Mouse (Mus musculus) forebrain, embryonic 11.5 days (tissue): ENCODE data around the gene Gm29797. TPM values are rescaled to one million over a fixed set of nuclear protein-coding genes. Genes with fewer than 3 reads are reported as not detected.
A peak's percentile ranks its signal among the peaks of the same experiment; 100 is the strongest.

ENCODE experiments used
- ATAC-seq: fragments of 200-750 bp; cut with Nextera tagmentation; replicated peaks from 2 replicates; pipeline ENCODE4 v1.8.0; 2017; ENCODE audit warnings: moderate TSS enrichment; ENCODE audit not compliant: low FRiP score
- DNase-seq: peaks from one replicate; pipeline ENCODE4 v3.0.0-alpha.2; 2017; ENCODE audit warnings: low spot score
- H3K27ac ChIP-seq: fragments of 300-500 bp; sonication (generic); 2 replicates; pipeline ENCODE4 v1.5.1; 2014; ENCODE audit warnings: low read depth, low read length
- H3K27me3 ChIP-seq: fragments of 300-500 bp; sonication (generic); 2 replicates; pipeline ENCODE4 v1.6.1; 2014; ENCODE audit warnings: mild to moderate bottlenecking, low read length, mixed read lengths; ENCODE audit not compliant: control insufficient read depth, insufficient read depth
- H3K36me3 ChIP-seq: fragments of 300-500 bp; sonication (generic); 2 replicates; pipeline ENCODE4 v1.6.1; 2014; ENCODE audit warnings: mild to moderate bottlenecking, low read length, moderate library complexity, mixed read lengths; ENCODE audit not compliant: control insufficient read depth, insufficient read depth
- H3K4me1 ChIP-seq: fragments of 300-500 bp; sonication (generic); replicated peaks from 2 replicates; pipeline ENCODE4 v1.6.1; 2014; ENCODE audit warnings: low read length, mixed read lengths; ENCODE audit not compliant: control insufficient read depth, insufficient read depth
- H3K4me2 ChIP-seq: fragments of 300-500 bp; sonication (generic); 2 replicates; pipeline ENCODE4 v1.6.1; 2014; ENCODE audit warnings: low read depth, mild to moderate bottlenecking, low read length, moderate library complexity, mixed read lengths; ENCODE audit not compliant: severe bottlenecking
- H3K4me3 ChIP-seq: fragments of 300-500 bp; sonication (generic); 2 replicates; pipeline ENCODE4 v1.5.1; 2014; ENCODE audit warnings: low read depth, low read length
- H3K9ac ChIP-seq: fragments of 300-500 bp; sonication (generic); 2 replicates; pipeline ENCODE4 v1.6.1; 2014; ENCODE audit warnings: low read length
- H3K9me3 ChIP-seq: fragments of 300-500 bp; sonication (generic); 2 replicates; pipeline ENCODE4 v1.6.1; 2016; ENCODE audit warnings: low read length, mixed read lengths; ENCODE audit not compliant: control insufficient read depth
- WGBS: fragments of 180-500 bp; shearing (Covaris S2); extraction: QIAGEN DNeasy Blood & Tissue Kit; methylation state at CpG from one replicate; pipeline ENCODE4 v1.1.7; 2014; 5-methylcytosine and 5-hydroxymethylcytosine counted together
- polyA plus RNA-seq: library from polyadenylated mRNA; unstranded; fragments of >200 nt; fragmentation: Nextera tagmentation; extraction: Ambion mirVana; gene quantifications from 2 replicates; pipeline ENCODE4 v1.2.1, GENCODE M21; 2014

The Gm29797 gene
- polyA plus RNA-seq, 1 experiment from 2014 or later, result not detected

GRCm38 (mm10) chr2:181693339-181694280 lies 36.8 kb downstream of the Gm29797 start, which contains the start of gene Rgs19:
Rgs19 (minus strand) TSS chr2:181693977.
- peak; percentile 88 for DNase-seq
- WGBS, result under 1% methylated on average over 74 of the region's 75 CpGs
- peak; percentile 91 for ATAC-seq
- peak within 1 kb of the TSS; percentile 75 for H3K4me2 ChIP-seq
- peak within 1 kb of the TSS; percentile 70 for H3K4me3 ChIP-seq
- no peaks in the 10 kb centered on the region; the same call in 1 of the 2 replicates for H3K4me1 ChIP-seq
- H3K27me3 ChIP-seq, result no peaks in the 10 kb centered on the region
- peak within 1 kb of the TSS; percentile 89 for H3K9ac ChIP-seq
- no peaks in the 10 kb centered on the region; the same call in 1 of the 2 replicates for H3K36me3 ChIP-seq
- H3K9me3 ChIP-seq, result no peaks in the 10 kb centered on the region
- peak within 1 kb of the TSS; percentile 37; the same call in 1 of the 2 replicates for H3K27ac ChIP-seq

- H3K36me3 ChIP-seq, result no peaks in the 10 kb centered on the region; the same call in 1 of the 2 replicates
- peak overlapping the region; percentile 75; the same call in 1 of the 2 replicates for H3K4me2 ChIP-seq
- H3K27ac ChIP-seq, result no peak overlapping the region
- H3K4me3 ChIP-seq, result no peak overlapping the region
- 89% methylated on average over 3 of the region's 3 CpGs for WGBS
- ATAC-seq (no peak), DNase-seq (no peak)
- no peaks in the 10 kb centered on the region; the same call in 1 of the 2 replicates for H3K4me1 ChIP-seq
- H3K27me3 ChIP-seq, result no peaks in the 10 kb centered on the region
- H3K9ac ChIP-seq, result no peak overlapping the region
- no peaks in the 10 kb centered on the region for H3K9me3 ChIP-seq
Observed at GRCm38 (mm10) chr2:181694581-181694980, 37.7 kb downstream of the Gm29797 start.

GRCm38 (mm10) chr2:181695776-181696175 lies 38.9 kb downstream of the Gm29797 start:
- Histone ChIP-seq H3K4me3 (no peak overlapping the region), H3K9me3 (no peaks in the 10 kb centered on the region), H3K4me2 (no peak overlapping the region), H3K27ac (no peak overlapping the region), H3K27me3 (no peaks in the 10 kb centered on the region), H3K36me3 (no peaks in the 10 kb centered on the region), H3K4me1 (no peaks in the 10 kb centered on the region; the same call in 1 of the 2 replicates), H3K9ac (no peak overlapping the region)
- DNase-seq (peak; percentile 36), ATAC-seq (no peak)
- 86% methylated on average over 1 of the region's 1 CpGs for WGBS

GRCm38 (mm10) chr2:181696801-181697420 lies 40.1 kb downstream of the Gm29797 start:
- no peak overlapping the region for H3K4me3 ChIP-seq
- H3K27ac ChIP-seq, result no peak overlapping the region
- no peaks in the 10 kb centered on the region for H3K27me3 ChIP-seq
- ATAC-seq (no peak), DNase-seq (peak; percentile 50)
- no peaks in the 10 kb centered on the region; the same call in 1 of the 2 replicates for H3K4me1 ChIP-seq
- WGBS, result 78% methylated on average over 33 of the region's 33 CpGs
- H3K9me3 ChIP-seq, result no peaks in the 10 kb centered on the region
- no peak overlapping the region for H3K4me2 ChIP-seq
- H3K36me3 ChIP-seq, result no peaks in the 10 kb centered on the region
- H3K9ac ChIP-seq, result no peak overlapping the region

- 44% methylated on average over 5 of the region's 5 CpGs for WGBS
- H3K27me3 ChIP-seq, result no peaks in the 10 kb centered on the region
- H3K36me3 ChIP-seq, result no peaks in the 10 kb centered on the region
- ATAC-seq (no peak), DNase-seq (peak; percentile 45)
- no peaks in the 10 kb centered on the region; the same call in 1 of the 2 replicates for H3K4me1 ChIP-seq
- no peak within 1 kb of the TSS for H3K27ac ChIP-seq
- no peaks in the 10 kb centered on the region for H3K9me3 ChIP-seq
- H3K4me2 ChIP-seq, result no peak within 1 kb of the TSS
- H3K9ac ChIP-seq, result no peak within 1 kb of the TSS
- no peak within 1 kb of the TSS for H3K4me3 ChIP-seq
Observed at GRCm38 (mm10) chr2:181698241-181698640, 41.4 kb downstream of the Gm29797 start, which contains the start of gene Lkaaear1. Lkaaear1 (minus strand) TSS chr2:181698442.

- Histone ChIP-seq H3K9me3 (no peaks in the 10 kb centered on the region), H3K27me3 (no peaks in the 10 kb centered on the region), H3K27ac (no peak overlapping the region), H3K36me3 (no peaks in the 10 kb centered on the region), H3K4me2 (no peak overlapping the region), H3K4me1 (no peaks in the 10 kb centered on the region), H3K4me3 (no peak overlapping the region), H3K9ac (no peak overlapping the region)
- 31% methylated on average over 4 of the region's 4 CpGs for WGBS
- DNase-seq (no peak), ATAC-seq (no peak)
Observed at GRCm38 (mm10) chr2:181706668-181707067, 49.8 kb downstream of the Gm29797 start.

Other genes starting within 250 kb of the Gm29797 start
- 14.2 and 16.1 TPM in 2 replicates for gene Zbtb46, start 197.6 kb upstream of the Gm29797 start, polyA plus RNA-seq
- gene Abhd16b, start 163.8 kb upstream of the Gm29797 start, polyA plus RNA-seq, result 0.15 TPM in 1 of 2 replicates, not detected in the other
- 143 and 148 TPM in 2 replicates for gene Tpd52l2, start 159.9 kb upstream of the Gm29797 start, polyA plus RNA-seq
- gene Dnajc5, start 136.5 kb upstream of the Gm29797 start, polyA plus RNA-seq, result 103 and 104 TPM in 2 replicates
- 51.0 and 51.5 TPM in 2 replicates for gene Uckl1, start 72.1 kb upstream of the Gm29797 start, polyA plus RNA-seq
- gene Prpf6, start 65.2 kb upstream of the Gm29797 start, polyA plus RNA-seq, result 76.5 and 82.4 TPM in 2 replicates
- gene Zfp512b, start 64.2 kb upstream of the Gm29797 start, polyA plus RNA-seq, result 53.7 and 60.7 TPM in 2 replicates
- 52.0 and 58.5 TPM in 2 replicates for gene Samd10, start 57.8 kb upstream of the Gm29797 start, polyA plus RNA-seq
- 15.8 and 18.8 TPM in 2 replicates for gene Sox18, start 14.6 kb downstream of the Gm29797 start, polyA plus RNA-seq
- gene Tcea2, start 23.3 kb downstream of the Gm29797 start, polyA plus RNA-seq, result 21.1 and 22.6 TPM in 2 replicates
- 64.7 and 74.8 TPM in 2 replicates for gene Rgs19, start 36.9 kb downstream of the Gm29797 start, polyA plus RNA-seq
- gene Lkaaear1, start 41.4 kb downstream of the Gm29797 start, polyA plus RNA-seq, result not detected in 2 replicates
- 12.8 and 15.8 TPM in 2 replicates for gene Oprl1, start 58.0 kb downstream of the Gm29797 start, polyA plus RNA-seq
- 26.6 and 27.3 TPM in 2 replicates for gene Myt1, start 106.3 kb downstream of the Gm29797 start, polyA plus RNA-seq
- gene Pcmtd2, start 180.8 kb downstream of the Gm29797 start, polyA plus RNA-seq, result 27.1 and 33.4 TPM in 2 replicates
- 99.4 and 103 TPM in 2 replicates for gene Polr3k, start 207.3 kb downstream of the Gm29797 start, polyA plus RNA-seq